Mouse (Mus musculus) erythroblast, adult 5-6 weeks (primary cell): Measurements from ENCODE around the gene Slc38a1. TPM values are rescaled to one million over a fixed set of nuclear protein-coding genes. Genes with fewer than 3 reads are reported as not detected.
"Not testable (repeated sequence)": the region's sequence is repeated elsewhere in the genome, so short reads cannot be mapped to it uniquely, and the experiment has no call there.

Source experiments
- ATAC-seq: replicated peaks from 2 replicates; pipeline ENCODE4 v1.8.0; 2016; ENCODE audit warnings: moderate number of reproducible peaks, mild to moderate bottlenecking, moderate TSS enrichment, inconsistent platforms; ENCODE audit not compliant: poor library complexity, low FRiP score, severe bottlenecking
- total RNA-seq, 2 experiments: library from RNA; stranded (forward) in 1 of 2; stranded (reverse) in 1 of 2; fragments of 150-400 nt in 1 of 2; fragments of 200-764, 138-1000 nt in 1 of 2; gene quantifications; 2 replicates each; pipeline versions ENCODE4 v1.2.3 to v1.2.4; 2015 to 2017; ENCODE audit warnings: low replicate concordance in 2 of 2

Slc38a1 gene
- total RNA-seq, 2 experiments from 2014 or later, result 6.6 to 27.3 TPM

GRCm38 (mm10) chr15:96625012-96625411 is 17.7 kb downstream of the Slc38a1 start:
- ATAC-seq, result not testable (repeated sequence)

- peak; percentile 55; the same call in 1 of the 2 replicates for ATAC-seq
Measured at GRCm38 (mm10) chr15:96622376-96622775, 20.3 kb downstream of the Slc38a1 start.

- ATAC-seq, result no peak
Measured at GRCm38 (mm10) chr15:96621686-96622085, 21.0 kb downstream of the Slc38a1 start.

- no peak for ATAC-seq
Measured at GRCm38 (mm10) chr15:96617555-96617954, 25.2 kb downstream of the Slc38a1 start.

- no peak for ATAC-seq
Measured at GRCm38 (mm10) chr15:96608671-96609070, 34.0 kb downstream of the Slc38a1 start.

GRCm38 (mm10) chr15:96607422-96607821 is 35.3 kb downstream of the Slc38a1 start:
- no peak for ATAC-seq

GRCm38 (mm10) chr15:96604282-96604681 is 38.4 kb downstream of the Slc38a1 start:
- ATAC-seq, result no peak

- ATAC-seq, result no peak
Measured at GRCm38 (mm10) chr15:96602043-96602442, 40.7 kb downstream of the Slc38a1 start.

- no peak for ATAC-seq
Measured at GRCm38 (mm10) chr15:96599852-96600781, 42.6 kb downstream of the Slc38a1 start.

GRCm38 (mm10) chr15:96598888-96599578 is 43.7 kb downstream of the Slc38a1 start:
- no peak for ATAC-seq

GRCm38 (mm10) chr15:96597116-96597515 is 45.6 kb downstream of the Slc38a1 start:
- ATAC-seq, result no peak

GRCm38 (mm10) chr15:96594316-96594715 is 48.4 kb downstream of the Slc38a1 start:
- no peak for ATAC-seq

GRCm38 (mm10) chr15:96593866-96594265 is 48.8 kb downstream of the Slc38a1 start:
- no peak for ATAC-seq

GRCm38 (mm10) chr15:96593457-96593856 is 49.3 kb downstream of the Slc38a1 start:
- ATAC-seq, result no peak

GRCm38 (mm10) chr15:96592976-96593375 is 49.7 kb downstream of the Slc38a1 start:
- no peak for ATAC-seq

- ATAC-seq, result no peak
Measured at GRCm38 (mm10) chr15:96591876-96592417, 50.8 kb downstream of the Slc38a1 start.

- no peak for ATAC-seq
Measured at GRCm38 (mm10) chr15:96588996-96589657, 53.6 kb downstream of the Slc38a1 start.

GRCm38 (mm10) chr15:96587998-96588397 is 54.7 kb downstream of the Slc38a1 start:
- ATAC-seq, result no peak

- ATAC-seq, result no peak
Measured at GRCm38 (mm10) chr15:96583371-96584008, 59.2 kb downstream of the Slc38a1 start.

GRCm38 (mm10) chr15:96576998-96577397 is 65.7 kb downstream of the Slc38a1 start:
- peak; percentile 62; the same call in 1 of the 2 replicates for ATAC-seq
